Mouse (Mus musculus): Measurements from ENCODE around the gene Ralgapa2. TPM values are rescaled to one million over a fixed set of nuclear protein-coding genes. Genes with fewer than 3 reads are reported as not detected.
A peak's percentile ranks its signal among the peaks of the same experiment; 100 is the strongest.

Ralgapa2 gene
- 10 to 100 TPM; 19.2 to 26.2 TPM for total RNA-seq (2021)
- long read RNA-seq, experiment 1, partial matches to known transcripts: 1 of 5 reads
- long read RNA-seq, experiment 1, other reads (novel, unspliced or antisense): 4 of 5 reads
- long read RNA-seq, experiment 2: 0 reads

GRCm38 (mm10) chr2:146511911-146512580, at the start of gene Ralgapa2:
Gene Ralgapa2, minus strand, starts transcription at chr2:146512344.
- intact Hi-C loops (cut with DNase I): no loop called here
- DNase-seq (ENCODE audit: low spot score in 2 of 2): peak; percentile 99 to 100

GRCm38 (mm10) chr2:146561505-146561904, 49.4 kb upstream of the Ralgapa2 start:
- intact Hi-C loops (cut with DNase I): no loop called here
- DNase-seq (ENCODE audit: low spot score in 2 of 2): no peak

GRCm38 (mm10) chr2:146560633-146561043, 48.5 kb upstream of the Ralgapa2 start:
- no peak for DNase-seq (ENCODE audit: low spot score in 2 of 2)
- intact Hi-C loops (cut with DNase I): no loop called here

- intact Hi-C loops (cut with DNase I): no loop called here
- DNase-seq (ENCODE audit: low spot score in 2 of 2): no peak
Measured at GRCm38 (mm10) chr2:146556148-146556547, 44.0 kb upstream of the Ralgapa2 start.

- intact Hi-C loops (cut with DNase I): no loop called here
- no peak for DNase-seq (ENCODE audit: low spot score in 2 of 2)
Measured at GRCm38 (mm10) chr2:146555351-146555750, 43.2 kb upstream of the Ralgapa2 start.

GRCm38 (mm10) chr2:146553701-146554100, 41.6 kb upstream of the Ralgapa2 start:
- DNase-seq (ENCODE audit: low spot score in 2 of 2): peak; percentile 14 to 20
- intact Hi-C loops (cut with DNase I): no loop called here

GRCm38 (mm10) chr2:146551818-146552217, 39.7 kb upstream of the Ralgapa2 start:
- DNase-seq (ENCODE audit: low spot score in 2 of 2): no peak
- intact Hi-C loops (cut with DNase I): no loop called here

GRCm38 (mm10) chr2:146549111-146549776, 37.1 kb upstream of the Ralgapa2 start:
- DNase-seq (ENCODE audit: low spot score in 2 of 2): peak; percentile 17 to 30
- intact Hi-C loops (cut with DNase I): no loop called here

- intact Hi-C loops (cut with DNase I): no loop called here
- no peak for DNase-seq (ENCODE audit: low spot score in 2 of 2)
Measured at GRCm38 (mm10) chr2:146544155-146544814, 32.1 kb upstream of the Ralgapa2 start.

- intact Hi-C loops (cut with DNase I): no loop called here
- no peak for DNase-seq (ENCODE audit: low spot score in 2 of 2)
Measured at GRCm38 (mm10) chr2:146533118-146533949, 21.2 kb upstream of the Ralgapa2 start.

- DNase-seq (ENCODE audit: low spot score in 2 of 2): no peak
- intact Hi-C loops (cut with DNase I): no loop called here
Measured at GRCm38 (mm10) chr2:146532493-146532892, 20.3 kb upstream of the Ralgapa2 start.

- intact Hi-C loops (cut with DNase I): no loop called here
- DNase-seq (ENCODE audit: low spot score in 2 of 2): no peak
Measured at GRCm38 (mm10) chr2:146525483-146525882, 13.3 kb upstream of the Ralgapa2 start.

- DNase-seq (ENCODE audit: low spot score in 2 of 2): no peak
- intact Hi-C loops (cut with DNase I): no loop called here
Measured at GRCm38 (mm10) chr2:146524685-146525415, 12.7 kb upstream of the Ralgapa2 start.

- DNase-seq (ENCODE audit: low spot score in 2 of 2): no peak
- intact Hi-C loops (cut with DNase I): no loop called here
Measured at GRCm38 (mm10) chr2:146516894-146517293, 4.8 kb upstream of the Ralgapa2 start.

GRCm38 (mm10) chr2:146515081-146515480, 2.9 kb upstream of the Ralgapa2 start:
- intact Hi-C loops (cut with DNase I): no loop called here
- no peak for DNase-seq (ENCODE audit: low spot score in 2 of 2)

GRCm38 (mm10) chr2:146512581-146512920, 407 bp upstream of the Ralgapa2 start:
- intact Hi-C loops (cut with DNase I): no loop called here
- no peak for DNase-seq (ENCODE audit: low spot score in 2 of 2)

GRCm38 (mm10) chr2:146511401-146511865, 711 bp downstream of the Ralgapa2 start:
- no peak for DNase-seq (ENCODE audit: low spot score in 2 of 2)
- intact Hi-C loops (cut with DNase I): no loop called here

GRCm38 (mm10) chr2:146510780-146511179, 1.4 kb downstream of the Ralgapa2 start:
- intact Hi-C loops (cut with DNase I): no loop called here
- DNase-seq (ENCODE audit: low spot score in 2 of 2): no peak
